Mouse (Mus musculus): ENCODE measurements around the gene Olfml2b. TPM values are rescaled to one million over a fixed set of nuclear protein-coding genes. Genes with fewer than 3 reads are reported as not detected.

The Olfml2b gene
- polyA plus RNA-seq, 1 experiment from 2014 or later: 6.5 TPM

DNA sequence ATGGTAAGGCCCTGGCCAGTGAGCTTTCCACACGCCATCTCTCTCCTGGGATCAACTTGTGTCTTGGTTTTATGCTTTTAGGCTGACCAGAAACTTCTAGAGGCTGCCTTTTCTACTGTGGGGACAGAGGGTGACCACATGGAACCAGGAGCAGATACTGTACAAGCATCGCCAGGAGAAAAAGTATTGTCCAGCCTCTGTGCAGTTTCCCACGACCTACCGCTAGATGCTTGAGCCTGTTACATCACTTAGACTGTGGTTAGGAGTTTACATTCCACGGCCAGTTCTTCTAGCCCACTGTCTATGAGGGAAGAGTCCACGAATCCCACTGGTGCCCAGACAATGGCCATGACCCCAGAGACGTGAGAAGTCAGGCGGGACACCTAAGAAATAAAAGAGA is 57.2 kb downstream of the Olfml2b start:
- no peaks in the 10 kb centered on the region for H3K27me3 ChIP-seq
- H3K4me1 ChIP-seq: no peaks in the 10 kb centered on the region
- no peaks in the 10 kb centered on the region for H3K9me3 ChIP-seq
- H3K4me2 ChIP-seq: no peak overlapping the region
- no peak overlapping the region for H3K9ac ChIP-seq
- H3K27ac ChIP-seq: no peak overlapping the region
- H3K4me3 ChIP-seq (replicated peaks): no peak overlapping the region
- H3K36me3 ChIP-seq (replicated peaks): no peaks in the 10 kb centered on the region
- 89% methylated on average over 8 of the region's 8 CpGs for WGBS
- ATAC-seq (ENCODE audit: low FRiP score): no peak

DNA sequence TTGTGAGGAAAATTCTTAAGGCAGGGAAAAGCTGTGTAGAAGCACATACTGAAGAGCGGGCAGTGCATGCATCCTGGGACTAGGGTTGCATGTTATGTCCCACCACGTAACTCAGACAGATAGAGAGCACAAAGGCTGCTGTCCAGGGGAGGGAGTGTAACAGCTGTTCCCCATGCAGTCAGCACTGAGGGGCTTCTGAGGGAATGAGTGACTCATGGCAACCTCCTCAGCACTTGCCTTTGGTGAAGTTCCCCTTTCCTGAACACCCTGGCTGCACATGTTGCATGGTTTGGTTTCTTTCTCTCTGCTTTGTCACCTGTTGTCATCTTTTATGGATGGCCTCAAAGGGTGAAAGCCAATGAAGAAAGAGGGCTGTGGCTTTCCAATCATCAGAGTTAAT is 57.9 kb downstream of the Olfml2b start:
- no peaks in the 10 kb centered on the region for H3K9me3 ChIP-seq
- no peaks in the 10 kb centered on the region for H3K4me1 ChIP-seq
- 95% methylated on average over 2 of the region's 2 CpGs for WGBS
- H3K4me3 ChIP-seq (replicated peaks): no peak overlapping the region
- no peaks in the 10 kb centered on the region for H3K27me3 ChIP-seq
- no peak for ATAC-seq (ENCODE audit: low FRiP score)
- no peak overlapping the region for H3K4me2 ChIP-seq
- no peak overlapping the region for H3K27ac ChIP-seq
- no peak overlapping the region for H3K9ac ChIP-seq
- no peaks in the 10 kb centered on the region for H3K36me3 ChIP-seq (replicated peaks)

DNA sequence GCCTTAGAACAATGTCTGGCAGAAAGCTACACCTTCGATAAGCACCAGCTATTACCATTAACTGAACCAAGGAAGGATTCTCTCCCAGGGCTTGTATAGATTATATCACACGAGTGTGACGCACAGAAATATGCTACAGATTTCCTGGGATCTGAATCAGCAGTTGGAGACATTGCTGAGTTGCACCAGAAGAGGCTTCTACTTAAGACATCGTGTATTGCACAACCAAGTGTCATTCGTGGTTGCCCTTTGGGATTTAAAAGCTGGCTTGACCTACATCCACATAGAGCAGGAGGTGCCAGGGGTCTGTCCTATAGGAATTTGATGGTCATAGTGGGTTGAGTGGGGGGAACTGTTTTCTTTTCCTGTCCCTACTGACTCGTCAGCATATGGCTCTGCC is 58.6 kb downstream of the Olfml2b start:
- no peak overlapping the region for H3K4me3 ChIP-seq (replicated peaks)
- no peaks in the 10 kb centered on the region for H3K27me3 ChIP-seq
- no peak overlapping the region for H3K4me2 ChIP-seq
- no peak overlapping the region for H3K27ac ChIP-seq
- no peaks in the 10 kb centered on the region for H3K36me3 ChIP-seq (replicated peaks)
- H3K4me1 ChIP-seq: no peaks in the 10 kb centered on the region
- WGBS: 93% methylated on average over 6 of the region's 6 CpGs
- ATAC-seq (ENCODE audit: low FRiP score): no peak
- no peak overlapping the region for H3K9ac ChIP-seq
- no peaks in the 10 kb centered on the region for H3K9me3 ChIP-seq

DNA sequence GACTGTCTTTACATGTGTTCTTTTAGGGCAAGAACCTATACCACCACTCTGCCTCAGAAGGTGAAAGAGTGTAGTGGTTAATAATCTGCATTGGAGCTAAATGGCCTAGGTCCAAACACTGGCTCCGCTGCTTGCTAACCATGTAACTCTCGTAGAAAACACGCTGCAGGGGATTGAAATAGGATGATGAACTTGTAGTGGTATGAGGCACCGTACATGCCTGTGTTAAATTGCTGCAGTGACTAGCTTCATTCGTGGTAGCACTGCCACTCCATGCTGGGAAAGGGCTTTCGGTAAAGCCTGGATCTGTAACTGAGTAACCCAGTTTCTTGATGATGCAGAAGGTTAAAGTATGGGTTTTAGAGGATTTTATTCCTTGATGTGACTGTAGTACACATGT is 59.8 kb downstream of the Olfml2b start:
- H3K9me3 ChIP-seq: no peaks in the 10 kb centered on the region
- no peak overlapping the region for H3K9ac ChIP-seq
- WGBS: 92% methylated on average over 6 of the region's 6 CpGs
- no peak overlapping the region for H3K4me2 ChIP-seq
- H3K27me3 ChIP-seq: no peaks in the 10 kb centered on the region
- H3K27ac ChIP-seq: no peak overlapping the region
- H3K4me1 ChIP-seq: no peaks in the 10 kb centered on the region
- no peak for ATAC-seq (ENCODE audit: low FRiP score)
- no peak overlapping the region for H3K4me3 ChIP-seq (replicated peaks)
- H3K36me3 ChIP-seq (replicated peaks): no peaks in the 10 kb centered on the region

DNA sequence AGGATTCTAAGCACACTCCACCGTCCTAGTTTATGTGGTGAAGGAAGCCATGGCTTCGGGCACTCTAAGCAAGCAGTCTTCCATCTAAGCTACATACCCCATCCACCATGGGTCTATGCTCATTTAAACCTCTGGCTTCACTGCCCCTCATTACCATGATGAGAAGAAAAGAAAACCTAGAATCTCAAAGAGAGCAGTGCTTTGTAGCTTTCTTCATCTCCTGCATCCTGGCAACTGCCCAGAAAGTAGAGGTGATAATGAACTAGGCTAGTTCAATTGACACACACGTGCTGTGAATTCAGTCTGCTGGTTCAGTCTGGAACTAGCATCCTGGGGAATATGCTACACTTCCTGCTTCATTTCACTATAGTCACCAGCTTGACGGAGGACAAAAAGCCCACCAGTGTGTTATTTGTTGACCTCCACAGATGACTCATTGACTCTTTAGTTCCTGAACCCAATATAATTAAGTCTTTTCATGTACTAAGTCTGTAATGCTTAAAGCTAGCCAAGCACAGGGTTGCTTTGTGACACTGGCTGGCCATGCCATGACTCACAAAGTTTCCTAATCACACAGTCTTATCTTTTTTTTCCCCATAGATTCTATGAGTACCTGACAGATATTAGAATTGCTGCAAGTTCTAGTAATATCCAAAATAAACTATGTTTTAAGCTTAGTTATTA is 60.7 kb downstream of the Olfml2b start:
- no peaks in the 10 kb centered on the region for H3K9me3 ChIP-seq
- ATAC-seq (ENCODE audit: low FRiP score): peak; percentile 74; the same call in 1 of the 2 replicates
- no peak overlapping the region for H3K27ac ChIP-seq
- no peak overlapping the region for H3K9ac ChIP-seq
- no peak overlapping the region for H3K4me3 ChIP-seq (replicated peaks)
- H3K4me1 ChIP-seq: no peaks in the 10 kb centered on the region
- H3K27me3 ChIP-seq: no peaks in the 10 kb centered on the region
- 53% methylated on average over 4 of the region's 4 CpGs for WGBS
- no peaks in the 10 kb centered on the region for H3K36me3 ChIP-seq (replicated peaks)
- H3K4me2 ChIP-seq: no peak overlapping the region

DNA sequence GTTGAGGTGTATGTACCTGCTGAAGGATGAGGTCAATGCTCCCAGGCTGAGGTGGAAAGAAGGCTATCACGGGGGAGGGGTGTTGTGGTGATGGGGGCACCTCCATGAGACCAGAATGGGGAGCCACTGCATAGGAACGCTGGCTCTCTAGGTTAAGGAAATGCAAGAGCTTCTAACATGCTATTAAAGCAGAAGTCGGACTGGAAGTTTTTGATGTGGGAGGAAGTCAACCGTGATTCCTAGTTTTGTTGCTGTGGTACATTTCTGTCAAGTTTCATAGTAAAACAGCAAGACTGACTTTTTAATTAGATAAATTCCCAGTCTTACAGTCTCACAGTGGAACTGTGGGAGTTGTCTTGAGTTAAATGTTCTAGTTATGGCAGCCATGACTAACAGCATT is 61.7 kb downstream of the Olfml2b start:
- H3K27ac ChIP-seq: no peak overlapping the region
- H3K36me3 ChIP-seq (replicated peaks): no peaks in the 10 kb centered on the region
- no peak overlapping the region for H3K4me2 ChIP-seq
- no peak for ATAC-seq (ENCODE audit: low FRiP score)
- H3K4me3 ChIP-seq (replicated peaks): no peak overlapping the region
- no peaks in the 10 kb centered on the region for H3K9me3 ChIP-seq
- H3K4me1 ChIP-seq: no peaks in the 10 kb centered on the region
- no peak overlapping the region for H3K9ac ChIP-seq
- no peaks in the 10 kb centered on the region for H3K27me3 ChIP-seq
- 88% methylated on average over 4 of the region's 4 CpGs for WGBS

DNA sequence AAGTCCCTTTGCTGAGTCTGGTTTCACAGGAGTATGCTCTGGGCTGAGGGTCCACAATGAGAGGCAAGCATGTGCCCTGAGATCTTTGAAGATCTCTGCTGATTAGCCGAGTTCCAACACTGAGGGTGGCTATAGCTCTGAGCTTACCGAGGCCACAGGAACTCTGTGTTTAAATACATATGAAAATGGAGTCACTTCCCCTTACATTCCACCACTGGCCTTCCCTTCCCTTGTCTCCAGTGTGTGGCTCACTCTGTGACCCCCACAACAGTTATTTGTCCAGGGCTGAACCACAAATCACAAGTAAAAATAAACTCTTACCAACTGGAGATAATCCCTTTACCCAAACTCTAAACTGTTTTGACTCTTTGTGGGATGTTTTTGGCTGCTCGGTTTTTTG is 64.7 kb downstream of the Olfml2b start:
- WGBS: 87% methylated on average over 3 of the region's 3 CpGs
- no peak overlapping the region for H3K4me3 ChIP-seq (replicated peaks)

DNA sequence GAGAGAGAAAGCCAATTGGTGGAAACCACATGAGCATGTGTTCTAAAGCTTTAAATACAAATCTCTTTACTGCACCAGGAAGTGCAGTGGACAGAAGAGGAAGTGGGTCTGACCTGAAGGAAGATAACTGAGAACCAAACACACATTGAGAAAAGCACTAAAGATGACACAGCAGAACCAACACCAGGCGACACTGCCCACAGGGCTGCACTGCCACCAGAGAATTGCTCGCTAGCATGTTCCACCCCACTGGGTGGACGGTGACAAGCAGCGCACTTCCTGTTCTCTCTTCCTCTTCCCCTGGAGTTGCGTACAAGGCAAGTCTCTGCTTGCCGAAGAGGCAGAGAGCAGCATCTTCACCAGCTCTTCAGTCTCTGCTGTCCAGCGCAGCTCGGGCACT is 65.1 kb downstream of the Olfml2b start:
- H3K27ac ChIP-seq: no peak overlapping the region
- no peak overlapping the region for H3K4me3 ChIP-seq (replicated peaks)
- H3K9me3 ChIP-seq: no peaks in the 10 kb centered on the region
- H3K4me1 ChIP-seq: no peaks in the 10 kb centered on the region
- H3K9ac ChIP-seq: no peak overlapping the region
- 93% methylated on average over 8 of the region's 8 CpGs for WGBS
- ATAC-seq (ENCODE audit: low FRiP score): no peak
- H3K27me3 ChIP-seq: no peaks in the 10 kb centered on the region
- H3K4me2 ChIP-seq: no peak overlapping the region
- no peaks in the 10 kb centered on the region for H3K36me3 ChIP-seq (replicated peaks)

More for the DNA sequence above, 64.7 kb downstream of the Olfml2b start:
- Histone ChIP-seq H3K27ac (no peak overlapping the region), H3K9me3 (no peaks in the 10 kb centered on the region), H3K4me2 (no peak overlapping the region), H3K36me3 (replicated peaks) (no peaks in the 10 kb centered on the region), H3K9ac (no peak overlapping the region), H3K4me1 (no peaks in the 10 kb centered on the region), H3K27me3 (no peaks in the 10 kb centered on the region)
- no peak for ATAC-seq (ENCODE audit: low FRiP score)

DNA sequence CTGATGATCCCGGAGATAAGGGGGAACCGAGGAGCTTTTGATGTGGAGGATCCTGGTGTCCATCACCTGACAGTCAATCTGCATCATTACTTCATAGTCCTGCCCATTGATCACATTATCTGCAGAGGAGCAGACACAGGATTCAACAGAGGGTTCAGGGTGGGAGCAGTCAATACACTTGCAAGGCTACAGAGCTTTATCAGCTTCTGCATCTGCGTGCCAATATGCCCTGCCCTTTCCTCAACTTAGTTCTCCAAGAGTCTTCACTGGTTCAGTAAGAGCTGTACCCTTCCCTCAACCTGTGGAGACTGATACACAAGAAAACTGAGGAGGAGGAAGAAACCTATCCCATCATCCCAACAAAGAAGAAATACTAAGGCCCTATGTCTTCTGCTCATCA is 65.6 kb downstream of the Olfml2b start:
- WGBS: 90% methylated on average over 3 of the region's 3 CpGs
- Histone ChIP-seq H3K4me2 (no peak overlapping the region), H3K4me3 (replicated peaks) (no peak overlapping the region), H3K4me1 (no peaks in the 10 kb centered on the region), H3K9ac (no peak overlapping the region), H3K27me3 (no peaks in the 10 kb centered on the region), H3K27ac (no peak overlapping the region), H3K9me3 (no peaks in the 10 kb centered on the region), H3K36me3 (replicated peaks) (no peaks in the 10 kb centered on the region)
- ATAC-seq (ENCODE audit: low FRiP score): no peak

DNA sequence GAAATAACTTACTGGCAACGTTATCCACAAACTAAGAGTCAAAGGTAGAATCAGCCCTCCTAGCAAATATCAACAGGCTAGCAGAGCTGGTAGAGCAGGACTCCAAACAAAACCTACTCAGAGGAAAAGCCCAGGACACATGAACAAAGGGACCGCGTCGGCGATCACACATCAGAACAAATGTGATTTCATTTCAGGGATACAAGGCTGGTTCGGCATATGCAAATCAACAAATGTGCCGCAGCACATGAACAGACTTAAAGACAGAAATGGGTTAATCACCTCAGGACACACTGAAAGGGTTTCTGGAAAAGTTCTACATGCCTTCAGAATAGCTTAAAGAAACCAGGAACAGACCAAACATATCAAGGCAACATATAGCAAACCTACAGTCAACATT is 67.4 kb downstream of the Olfml2b start:
- no peak for ATAC-seq (ENCODE audit: low FRiP score)
- Histone ChIP-seq H3K4me3 (replicated peaks) (no peak overlapping the region), H3K27ac (no peak overlapping the region), H3K9ac (no peak overlapping the region), H3K4me2 (no peak overlapping the region), H3K36me3 (replicated peaks) (no peaks in the 10 kb centered on the region), H3K27me3 (no peaks in the 10 kb centered on the region), H3K4me1 (no peaks in the 10 kb centered on the region), H3K9me3 (no peaks in the 10 kb centered on the region)
- WGBS: 88% methylated on average over 7 of the region's 7 CpGs

DNA sequence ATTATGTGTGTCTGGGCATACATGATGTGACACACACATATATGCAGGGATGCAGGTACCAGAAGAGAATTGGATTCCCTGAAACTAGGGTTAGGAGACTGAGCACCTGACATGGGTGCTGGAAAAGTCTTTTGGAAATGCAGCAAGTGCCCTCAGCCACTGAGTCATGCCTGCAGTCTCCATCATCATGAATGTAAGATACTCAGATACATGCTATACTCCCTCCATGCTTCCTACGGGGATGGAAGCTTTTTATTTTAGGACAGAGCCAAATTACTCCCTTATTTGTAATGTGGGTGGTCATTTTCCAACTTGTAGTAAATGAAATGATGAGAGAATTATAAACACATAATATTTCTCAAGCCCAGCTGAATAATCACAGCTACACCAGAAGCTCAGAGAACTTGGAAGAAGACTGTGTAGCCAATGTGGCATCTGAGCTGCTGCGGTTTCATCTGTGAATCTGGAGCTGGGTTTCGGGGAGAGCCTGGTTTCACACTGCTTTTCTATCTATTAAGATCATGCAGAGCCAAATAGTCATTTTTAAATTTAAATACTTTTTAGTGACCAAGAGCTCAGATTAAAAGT is 73.0 kb downstream of the Olfml2b start:
- no peak for ATAC-seq (ENCODE audit: low FRiP score)
- WGBS: 92% methylated on average over 3 of the region's 3 CpGs
- H3K36me3 ChIP-seq (replicated peaks): no peaks in the 10 kb centered on the region
- H3K4me2 ChIP-seq: no peak overlapping the region
- no peak overlapping the region for H3K9ac ChIP-seq
- no peaks in the 10 kb centered on the region for H3K27me3 ChIP-seq
- H3K27ac ChIP-seq: no peak overlapping the region
- H3K4me1 ChIP-seq: no peaks in the 10 kb centered on the region
- H3K4me3 ChIP-seq (replicated peaks): no peak overlapping the region
- no peaks in the 10 kb centered on the region for H3K9me3 ChIP-seq

DNA sequence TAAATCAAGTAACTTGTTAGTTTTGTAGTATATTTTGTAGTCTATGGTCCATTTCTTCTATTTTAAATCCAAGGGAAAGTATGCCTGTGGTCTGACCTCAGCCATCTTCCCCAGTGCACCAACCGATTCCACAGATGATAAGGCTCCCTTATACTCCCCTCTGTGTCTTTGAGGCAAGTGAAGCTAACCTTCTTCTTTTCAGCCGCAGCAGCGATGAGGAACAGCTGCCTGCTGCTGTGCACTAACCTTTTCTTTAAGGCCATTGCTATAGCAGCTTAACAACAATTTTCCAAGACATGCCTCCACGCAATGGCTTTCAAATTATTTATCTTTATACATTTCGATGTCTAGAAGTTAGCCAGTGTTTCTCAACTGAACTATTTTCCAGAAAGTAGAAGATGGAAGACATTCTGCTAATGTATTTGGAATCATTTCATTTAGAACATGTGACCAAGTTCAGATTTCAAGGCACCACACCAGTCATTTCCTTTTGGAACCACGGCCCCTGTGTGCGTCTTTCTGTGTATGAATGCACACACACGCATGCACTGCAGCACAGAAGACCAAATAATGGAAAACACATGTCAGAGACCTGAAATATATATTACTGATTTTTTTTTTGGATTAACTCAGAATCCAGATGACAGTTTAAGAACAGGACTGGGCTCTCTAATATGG is 73.9 kb downstream of the Olfml2b start:
- H3K4me3 ChIP-seq (replicated peaks): no peak overlapping the region
- no peaks in the 10 kb centered on the region for H3K4me1 ChIP-seq
- no peak overlapping the region for H3K4me2 ChIP-seq
- H3K9me3 ChIP-seq: no peaks in the 10 kb centered on the region
- no peak overlapping the region for H3K9ac ChIP-seq
- no peak for ATAC-seq (ENCODE audit: low FRiP score)
- H3K27me3 ChIP-seq: no peaks in the 10 kb centered on the region
- 86% methylated on average over 8 of the region's 8 CpGs for WGBS
- no peaks in the 10 kb centered on the region for H3K36me3 ChIP-seq (replicated peaks)
- H3K27ac ChIP-seq: no peak overlapping the region

DNA sequence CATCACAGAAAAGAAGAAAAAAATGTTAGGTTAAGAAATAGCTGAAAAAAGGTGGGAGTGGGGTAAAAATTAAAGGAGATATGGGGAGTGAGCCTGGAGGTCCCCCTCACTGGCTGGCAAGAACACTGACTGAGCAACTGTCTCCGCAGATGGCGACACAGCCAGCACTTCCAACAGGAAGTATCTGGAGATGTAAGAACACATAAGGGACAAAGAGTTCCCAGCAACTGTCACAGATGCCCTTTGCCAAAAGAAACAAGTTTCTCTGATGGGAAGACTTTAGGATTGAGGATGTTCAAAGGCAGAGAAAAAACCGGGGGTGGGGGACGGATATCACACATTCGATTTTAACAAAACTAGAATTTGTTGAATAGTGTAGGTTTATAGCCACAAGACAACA is 77.2 kb downstream of the Olfml2b start:
- Histone ChIP-seq H3K36me3 (replicated peaks) (no peaks in the 10 kb centered on the region), H3K4me2 (no peak overlapping the region), H3K9me3 (no peaks in the 10 kb centered on the region), H3K4me3 (replicated peaks) (no peak overlapping the region), H3K4me1 (no peaks in the 10 kb centered on the region), H3K27me3 (no peaks in the 10 kb centered on the region), H3K27ac (no peak overlapping the region), H3K9ac (no peak overlapping the region)
- no peak for ATAC-seq (ENCODE audit: low FRiP score)
- WGBS: 94% methylated on average over 5 of the region's 5 CpGs

Data from forebrain, embryonic 12.5 days (tissue).